Mouse (Mus musculus) G1E (cell line): ENCODE results near the gene Scn1b.

Experiments used
- CTCF ChIP-seq: IDR thresholded peaks from 2 replicates; pipeline ENCODE4 v1.5.1; 2012; ENCODE audit warnings: low read depth, low read length, inconsistent platforms, mixed read lengths
- GATA1 ChIP-seq: IDR thresholded peaks from 2 replicates; pipeline ENCODE4 v1.6.1; 2012; ENCODE audit warnings: borderline replicate concordance, low read length, inconsistent platforms, mixed read lengths
- POLR2AphosphoS5 ChIP-seq: IDR thresholded peaks from 2 replicates; pipeline ENCODE4 v1.6.1; 2012; ENCODE audit warnings: low read depth, low read length, inconsistent platforms; ENCODE audit not compliant: insufficient replicate concordance

DNA sequence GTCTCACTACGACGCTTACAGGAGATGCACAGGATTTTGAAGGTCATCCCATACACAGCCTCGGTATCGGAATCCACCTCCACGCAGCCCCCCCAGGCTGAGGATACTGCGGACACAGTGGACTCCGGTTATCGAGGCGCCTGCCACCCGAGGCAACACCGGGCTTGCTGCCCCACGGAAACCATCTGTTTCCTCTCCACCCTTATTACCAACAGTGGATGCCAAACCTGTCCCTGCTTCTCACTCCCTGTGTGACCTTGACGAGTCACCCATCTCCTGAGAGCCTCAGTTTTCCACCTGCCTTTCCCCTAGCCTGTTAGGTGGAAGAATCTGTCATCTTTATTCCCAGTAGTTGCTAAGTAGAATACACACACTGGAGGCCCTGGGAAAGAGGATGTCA is 1.7 kb downstream of the Scn1b start:
- no peak for TF ChIP-seq CTCF
- TF ChIP-seq GATA1, result no peak
- TF ChIP-seq POLR2AphosphoS5, result no peak
